12 mouse cellular contexts compared by ENCODE assay signal in the genomic region with DNA sequence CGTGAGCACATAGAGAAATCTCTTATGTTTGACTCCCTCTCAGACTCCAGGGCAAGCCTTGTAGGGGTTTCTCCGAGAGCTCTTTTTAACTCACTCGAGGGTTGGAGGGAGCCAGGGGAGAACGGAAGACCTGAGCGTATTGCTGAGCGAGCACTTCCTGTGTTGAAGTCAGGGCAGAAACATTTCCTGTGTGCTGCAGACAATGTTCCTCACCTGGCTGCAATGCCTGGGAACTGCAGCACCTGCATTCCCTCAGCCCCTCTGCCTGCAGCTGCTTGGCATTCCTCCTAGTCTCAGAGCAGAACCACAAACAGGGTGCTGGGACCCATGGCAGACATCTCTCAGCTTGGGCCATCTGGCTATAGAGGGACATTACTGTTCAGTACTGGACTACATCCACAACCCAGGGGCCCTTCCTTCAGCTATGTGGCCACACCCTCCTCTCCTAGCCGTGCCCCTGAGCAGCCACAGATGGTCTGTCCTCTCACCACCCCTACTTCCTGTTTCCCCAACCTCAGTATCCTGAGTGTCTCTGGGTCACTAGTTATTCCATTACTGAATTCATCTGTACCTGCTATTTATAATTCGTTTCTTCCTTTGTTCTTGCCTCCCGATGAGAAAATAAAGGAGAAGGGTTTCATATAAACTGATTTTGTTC.
A peak's percentile ranks its signal among the peaks of the same experiment; 100 is the strongest.
DNase-seq lines count a peak whose midpoint lies in the region; ATAC-seq and TF ChIP-seq lines count a peak whose summit lies in the region.
"Had no signal": no experiment of that assay in that cellular context is flagged by ENCODE, and none has a peak within 500 bp of the region (broad histone marks: within the 10 kb centered on the region; RNA-seq: fewer than 3 reads in every experiment).

No protein-coding gene starts in this region.

- no peak overlapping the region for H3K4me2 ChIP-seq in lung, postnatal 0 days (replicated peaks; ENCODE audit: low read depth, low read length)
- H3K4me2 ChIP-seq in limb, embryonic 15.5 days, result no peak overlapping the region
- H3K4me2 ChIP-seq in forebrain, embryonic 15.5 days (replicated peaks), result no peak overlapping the region

- intact Hi-C loops in heart, postnatal 14 days (cut with DNase I), result no loop called here
- intact Hi-C loops in left cerebral cortex, postnatal 25 days (cut with DNase I), result loop anchor here (10.0 kb wide), 1 partner anchor 349 kb away; no protein-coding TSS in a partner anchor

- H3K4me3 ChIP-seq in heart, embryonic 10.5 days, result no peak overlapping the region
- H3K4me3 ChIP-seq in lung, postnatal 0 days (ENCODE audit: low read depth, low read length), result no peak overlapping the region
- H3K4me3 ChIP-seq in limb, embryonic 15.5 days, result no peak overlapping the region
- H3K4me3 ChIP-seq in forebrain, embryonic 15.5 days, result no peak overlapping the region

- TF ChIP-seq CTCF in lung, postnatal 0 days (IDR thresholded peaks at IDR 0.05), result peak; percentile 9; the same call in 1 of the 2 replicates

- H3K27ac ChIP-seq in heart, embryonic 10.5 days, result 0 out of 2 replicates have a peak overlapping the region, but pooled peaks have one; percentile 52
- no peak overlapping the region for H3K27ac ChIP-seq in lung, postnatal 0 days (ENCODE audit: low read length)
- H3K27ac ChIP-seq in limb, embryonic 15.5 days, result 0 out of 2 replicates have a peak overlapping the region, but pooled peaks have one; percentile 43
- H3K27ac ChIP-seq in forebrain, embryonic 15.5 days (replicated peaks), result no peak overlapping the region

- H3K27me3 ChIP-seq in heart, embryonic 10.5 days (ENCODE audit: insufficient read depth, poor library complexity, severe bottlenecking), result no peaks in the 10 kb centered on the region
- H3K27me3 ChIP-seq in lung, postnatal 0 days (replicated peaks; ENCODE audit: insufficient read depth, low read length), result no peaks in the 10 kb centered on the region
- H3K27me3 ChIP-seq in limb, embryonic 15.5 days, result no peaks in the 10 kb centered on the region
- no peaks in the 10 kb centered on the region for H3K27me3 ChIP-seq in forebrain, embryonic 15.5 days

- H3K4me1 ChIP-seq in heart, embryonic 10.5 days, result peaks cover 6% of the 10 kb centered on the region
- peaks cover 3% of the 10 kb centered on the region; the same call in 1 of the 2 replicates for H3K4me1 ChIP-seq in lung, postnatal 0 days (ENCODE audit: insufficient read depth, low read depth, low read length)
- H3K4me1 ChIP-seq in limb, embryonic 15.5 days, result peaks cover 23% of the 10 kb centered on the region; the same call in 1 of the 2 replicates
- H3K4me1 ChIP-seq in forebrain, embryonic 15.5 days, result no peaks in the 10 kb centered on the region

- TF ChIP-seq EP300 in lung, postnatal 0 days (IDR thresholded peaks at IDR 0.05), result no peak

- ATAC-seq in lung, postnatal 0 days, result 0 out of 2 replicates have a peak, but pooled peaks have one; percentile 15
- no peak for ATAC-seq in limb, embryonic 15.5 days (ENCODE audit: insufficient number of reproducible peaks, low FRiP score, low TSS enrichment, low read depth)
- no peak for ATAC-seq in forebrain, embryonic 15.5 days (replicated peaks)

- no peaks in the 10 kb centered on the region for H3K9me3 ChIP-seq in heart, embryonic 10.5 days
- H3K9me3 ChIP-seq in lung, postnatal 0 days (ENCODE audit: low read length), result no peaks in the 10 kb centered on the region
- H3K9me3 ChIP-seq in limb, embryonic 15.5 days, result no peaks in the 10 kb centered on the region
- no peaks in the 10 kb centered on the region for H3K9me3 ChIP-seq in forebrain, embryonic 15.5 days

- 81% methylated on average over 9 of the region's 9 CpGs for WGBS in heart, embryonic 10.5 days
- 47% methylated on average over 9 of the region's 9 CpGs for WGBS in lung, postnatal 0 days
- 76% methylated on average over 9 of the region's 9 CpGs for WGBS in limb, embryonic 15.5 days
- WGBS in forebrain, embryonic 15.5 days, result 90% methylated on average over 9 of the region's 9 CpGs

- H3K36me3 ChIP-seq in heart, embryonic 10.5 days, result peaks cover 10% of the 10 kb centered on the region
- no peaks in the 10 kb centered on the region for H3K36me3 ChIP-seq in lung, postnatal 0 days (ENCODE audit: insufficient read depth, low read length)
- H3K36me3 ChIP-seq in limb, embryonic 15.5 days, result 0 out of 2 replicates have a peak, but pooled peaks cover 4% of the 10 kb centered on the region
- H3K36me3 ChIP-seq in forebrain, embryonic 15.5 days, result no peaks in the 10 kb centered on the region

- DNase-seq in heart, embryonic 10.5 days (ENCODE audit: low spot score), result no peak
- no peak for DNase-seq in heart, postnatal 14 days
- no peak for DNase-seq in lung, postnatal 0 days (ENCODE audit: low spot score)
- no peak for DNase-seq in lung, postnatal 10 days
- peak; percentile 75 for DNase-seq in thymus, postnatal 25 days
- no peak for DNase-seq in left cerebral cortex, postnatal 25 days (ENCODE audit: low spot score in 2 of 2)
- DNase-seq: kidney, adult 18-20 months; layer of hippocampus, postnatal 36 days; lung, postnatal 4 days; right cerebral cortex, postnatal 25 days had no signal

- H3K9ac ChIP-seq in lung, postnatal 0 days (replicated peaks; ENCODE audit: low read depth), result no peak overlapping the region
- no peak overlapping the region for H3K9ac ChIP-seq in limb, embryonic 15.5 days
- no peak overlapping the region for H3K9ac ChIP-seq in forebrain, embryonic 15.5 days (replicated peaks)

Comparison
In these comparisons a context has a peak if more than half of its experiments do, and no peak if none do; other contexts are left out.
1. H3K27ac ChIP-seq: peak in heart, embryonic 10.5 days (single experiment) and limb, embryonic 15.5 days (single experiment); none in lung, postnatal 0 days (single experiment) and forebrain, embryonic 15.5 days (single experiment).